Mouse (Mus musculus) MEL (cell line): ENCODE results near the gene Nrn1. TPM values are rescaled to one million over a fixed set of nuclear protein-coding genes. Genes with fewer than 3 reads are reported as not detected.

Experiments used
- DNase-seq: peaks from one replicate; pipeline ENCODE4 v3.0.0; 2011; ENCODE audit warnings: low read depth, low spot score
- H3K27ac ChIP-seq: 2 replicates; pipeline ENCODE4 v1.5.1; 2012; ENCODE audit warnings: low read depth, mild to moderate bottlenecking, control low read depth, low read length, moderate library complexity; ENCODE audit not compliant: control insufficient read depth
- H3K27me3 ChIP-seq, 2 experiments: fragments of 150-350 bp in 1 of 2; sonication (generic) in 1 of 2; 2 replicates each; pipeline ENCODE4 v1.6.1; 2012; ENCODE audit warnings: low read length in 2 of 2, mild to moderate bottlenecking in 2 of 2, improper control_type of control experiment in 1 of 2, moderate library complexity in 1 of 2; ENCODE audit not compliant: insufficient read depth in 2 of 2, control insufficient read depth in 1 of 2
- H3K36me3 ChIP-seq, 2 experiments: 2 replicates each; pipeline ENCODE4 v1.6.1; 2012 to 2014; ENCODE audit warnings: low read length in 2 of 2, improper control_type of control experiment in 1 of 2, inconsistent platforms in 1 of 2, mild to moderate bottlenecking in 1 of 2; ENCODE audit not compliant: insufficient read depth in 2 of 2, control insufficient read depth in 1 of 2
- H3K4me1 ChIP-seq, 2 experiments: fragments of 150-350 bp in 1 of 2; sonication (generic) in 1 of 2; 2 replicates each; pipeline ENCODE4 v1.6.1; 2012; ENCODE audit warnings: low read length in 2 of 2, improper control_type of control experiment in 1 of 2, mild to moderate bottlenecking in 1 of 2; ENCODE audit not compliant: insufficient read depth in 2 of 2, control insufficient read depth in 1 of 2
- H3K4me3 ChIP-seq, 2 experiments: fragments of 150-350 bp in 1 of 2; sonication (generic) in 1 of 2; 2 replicates each; pipeline ENCODE4 v1.5.1; 2012; ENCODE audit warnings: low read depth in 2 of 2, low read length in 2 of 2, mild to moderate bottlenecking in 2 of 2, moderate library complexity in 2 of 2, control low read depth in 1 of 2, improper control_type of control experiment in 1 of 2; ENCODE audit not compliant: control insufficient read depth in 1 of 2, insufficient read depth in 1 of 2
- H3K79me2 ChIP-seq: 2 replicates; pipeline ENCODE4 v1.6.1; 2012; ENCODE audit warnings: mild to moderate bottlenecking, low read length, moderate library complexity; ENCODE audit not compliant: control insufficient read depth, poor library complexity, insufficient read depth
- H3K9ac ChIP-seq: 2 replicates; pipeline ENCODE4 v1.6.1; 2012; ENCODE audit warnings: low read depth, mild to moderate bottlenecking, control low read depth, low read length, moderate library complexity; ENCODE audit not compliant: control insufficient read depth, poor library complexity, severe bottlenecking
- H3K9me3 ChIP-seq: fragments of 150-350 bp; sonication (generic); replicated peaks from 2 replicates; pipeline ENCODE4 v1.6.1; 2012; ENCODE audit warnings: mild to moderate bottlenecking, low read length, improper control_type of control experiment, moderate library complexity; ENCODE audit not compliant: insufficient read depth
- BHLHE40 ChIP-seq: IDR thresholded peaks from 2 replicates; pipeline ENCODE4 v1.6.1; 2012; ENCODE audit warnings: low read depth, mild to moderate bottlenecking, inconsistent platforms, low read length, improper control_type of control experiment, borderline replicate concordance
- E2F4 ChIP-seq: IDR thresholded peaks from 2 replicates; pipeline ENCODE4 v1.6.1; 2011; ENCODE audit warnings: low read depth, low read length, improper control_type of control experiment, borderline replicate concordance
- ELF1 ChIP-seq: IDR thresholded peaks from 2 replicates; pipeline ENCODE4 v1.6.1; 2014; ENCODE audit warnings: low read depth, mild to moderate bottlenecking, inconsistent platforms, low read length, improper control_type of control experiment, moderate library complexity
- EP300 ChIP-seq, 2 experiments: IDR thresholded peaks; 2 replicates each; pipeline ENCODE4 v1.6.1; 2011; ENCODE audit warnings: improper control_type of control experiment in 2 of 2, low read length in 2 of 2, low read depth in 1 of 2, mild to moderate bottlenecking in 1 of 2
- GATA1 ChIP-seq: IDR thresholded peaks from 2 replicates; pipeline ENCODE4 v1.6.1; 2011; ENCODE audit warnings: low read depth, low read length, improper control_type of control experiment
- JUND ChIP-seq: IDR thresholded peaks from 2 replicates; pipeline ENCODE4 v1.6.1; 2011; ENCODE audit warnings: low read depth, mild to moderate bottlenecking, improper control_type of control experiment, low read length
- KAT2A ChIP-seq: conservative IDR thresholded peaks from 2 replicates; pipeline ENCODE4 v1.6.1; 2012; ENCODE audit warnings: low read depth, low read length, improper control_type of control experiment, inconsistent platforms
- MAFK ChIP-seq: IDR thresholded peaks from 2 replicates; pipeline ENCODE4 v1.6.1; 2011; ENCODE audit warnings: low read depth, mild to moderate bottlenecking, low read length, improper control_type of control experiment, borderline replicate concordance
- MAZ ChIP-seq: IDR thresholded peaks from 2 replicates; pipeline ENCODE4 v1.6.1; 2012; ENCODE audit warnings: low read depth, mild to moderate bottlenecking, inconsistent platforms, low read length, improper control_type of control experiment
- MYB ChIP-seq: IDR thresholded peaks from 2 replicates; pipeline ENCODE4 v1.6.1; 2011; ENCODE audit warnings: mild to moderate bottlenecking, low read depth, low read length, improper control_type of control experiment
- NELFE ChIP-seq: IDR thresholded peaks from 2 replicates; pipeline ENCODE4 v1.6.1; 2011; ENCODE audit warnings: low read depth, low read length, improper control_type of control experiment
- POLR2A ChIP-seq, 2 experiments: IDR thresholded peaks; 2 replicates each; pipeline ENCODE4 v1.6.1; 2011 to 2012; ENCODE audit warnings: low read length in 2 of 2, mild to moderate bottlenecking in 2 of 2, control low read depth in 1 of 2, improper control_type of control experiment in 1 of 2, low read depth in 1 of 2, moderate library complexity in 1 of 2; ENCODE audit not compliant: control insufficient read depth in 1 of 2, insufficient read depth in 1 of 2, poor library complexity in 1 of 2
- POLR2AphosphoS2 ChIP-seq: IDR thresholded peaks from 2 replicates; pipeline ENCODE4 v1.6.1; 2011; ENCODE audit warnings: low read length, improper control_type of control experiment
- POLR2AphosphoS5 ChIP-seq: IDR thresholded peaks from 2 replicates; pipeline ENCODE4 v1.6.1; 2012; ENCODE audit warnings: low read depth, borderline replicate concordance, mild to moderate bottlenecking, inconsistent platforms, low read length, moderate library complexity, mixed read lengths
- USF1 ChIP-seq: IDR thresholded peaks from 2 replicates; pipeline ENCODE4 v1.6.1; 2014; ENCODE audit warnings: low read depth, mild to moderate bottlenecking, inconsistent platforms, low read length, improper control_type of control experiment, moderate library complexity
- USF2 ChIP-seq, 2 experiments: IDR thresholded peaks; 2 replicates each; pipeline ENCODE4 v1.6.1; 2011 to 2012; ENCODE audit warnings: improper control_type of control experiment in 2 of 2, low read length in 2 of 2, borderline replicate concordance in 1 of 2, inconsistent platforms in 1 of 2, low read depth in 1 of 2, mild to moderate bottlenecking in 1 of 2; ENCODE audit not compliant: insufficient read depth in 1 of 2
- ZC3H11A ChIP-seq: IDR thresholded peaks from 2 replicates; pipeline ENCODE4 v1.6.1; 2012; ENCODE audit warnings: low read depth, mild to moderate bottlenecking, inconsistent platforms, low read length, improper control_type of control experiment
- ZNF384 ChIP-seq: IDR thresholded peaks from 2 replicates; pipeline ENCODE4 v1.6.1; 2012; ENCODE audit warnings: low read depth, mild to moderate bottlenecking, inconsistent platforms, low read length, improper control_type of control experiment
- polyA plus RNA-seq, 2 experiments: library from polyadenylated mRNA; stranded (reverse) in 1 of 2; unstranded in 1 of 2; fragments of >175 nt in 1 of 2; fragments of >200 nt in 1 of 2; gene quantifications; 2 replicates each; pipeline versions ENCODE4 v1.2.1 to v1.2.4; 2012; ENCODE audit warnings: low replicate concordance in 2 of 2, low read depth in 1 of 2; ENCODE audit not compliant: insufficient read length in 2 of 2, insufficient read depth in 1 of 2, missing spikeins in 1 of 2
- total RNA-seq: library from RNA; depleted of rRNA; stranded (reverse); fragments of 300-350 nt; gene quantifications from 2 replicates; pipeline ENCODE4 v1.2.3, GENCODE M21; 2012

The Nrn1 gene
- total and polyA plus RNA-seq, 3 experiments = not detected

GRCm38 (mm10) chr13:36724533-36725470, 10.1 kb downstream of the Nrn1 start:
- no peak for DNase-seq
- TF ChIP-seq JUND (no peak), POLR2AphosphoS5 (no peak), ZC3H11A (no peak), GATA1 (no peak)
- Histone ChIP-seq H3K27ac (no peak overlapping the region), H3K27me3 (no peaks in the 10 kb centered on the region), H3K9ac (no peak overlapping the region), H3K79me2 (no peaks in the 10 kb centered on the region), H3K36me3 (no peaks in the 10 kb centered on the region), H3K9me3 (no peaks in the 10 kb centered on the region), H3K4me1 (no peaks in the 10 kb centered on the region), H3K4me3 (no peak overlapping the region)

DNA sequence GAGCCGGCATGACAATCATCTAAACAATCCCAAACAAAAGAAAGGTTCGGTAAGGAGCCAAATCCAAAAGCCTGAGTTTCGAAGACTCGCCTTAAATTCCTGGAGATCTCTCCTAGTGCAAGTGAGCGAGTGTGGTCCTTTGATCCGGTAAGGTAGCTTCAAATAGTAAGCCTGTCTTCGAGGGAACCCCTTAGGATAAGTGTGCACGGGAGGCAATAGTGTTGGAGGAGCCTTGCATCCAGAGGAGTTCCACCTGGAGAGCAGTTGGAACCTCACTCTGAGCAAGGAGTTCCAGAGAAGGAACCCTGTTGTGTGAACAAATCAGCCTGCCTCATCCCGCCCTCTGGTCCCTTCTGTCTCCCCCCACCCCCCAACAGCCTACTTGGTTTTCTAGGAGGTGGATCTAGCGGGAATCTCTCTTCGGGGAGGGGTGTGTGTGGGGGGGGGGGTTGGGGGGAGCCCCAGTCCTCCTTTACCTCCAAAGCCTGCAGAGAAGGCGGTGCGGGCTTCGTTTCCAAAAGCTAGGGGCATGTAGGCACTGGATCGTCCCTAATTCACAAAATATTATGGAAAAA, 11.1 kb downstream of the Nrn1 start:
- TF ChIP-seq BHLHE40 (no peak), POLR2A (IDR thresholded peaks at IDR 0.05; ENCODE audit: control insufficient read depth in 1 of 2, insufficient read depth in 1 of 2, low read depth in 1 of 2, low read length in 2 of 2, poor library complexity in 1 of 2) (no peak), GATA1 (no peak), E2F4 (no peak), KAT2A (no peak), NELFE (no peak), POLR2AphosphoS2 (no peak), EP300 (IDR thresholded peaks at IDR 0.05; ENCODE audit: low read depth in 1 of 2, low read length in 2 of 2) (no peak), USF1 (no peak), ELF1 (no peak), MYB (no peak), MAFK (no peak), MAZ (no peak), ZNF384 (no peak), USF2 (IDR thresholded peaks at IDR 0.05; ENCODE audit: borderline replicate concordance in 1 of 2, insufficient read depth in 1 of 2, low read depth in 1 of 2, low read length in 2 of 2) (no peak)
- TF ChIP-seq, all 39 proteins: peak for 0

More for the DNA sequence above, 11.1 kb downstream of the Nrn1 start:
- Histone ChIP-seq H3K27ac (no peak overlapping the region), H3K9me3 (no peaks in the 10 kb centered on the region), H3K36me3 (no peaks in the 10 kb centered on the region), H3K9ac (no peak overlapping the region), H3K4me3 (no peak overlapping the region), H3K4me1 (no peaks in the 10 kb centered on the region), H3K79me2 (no peaks in the 10 kb centered on the region), H3K27me3 (no peaks in the 10 kb centered on the region)
- peak; percentile 1 for DNase-seq
